Mouse (Mus musculus) Patski (cell line): Measurements from ENCODE around the gene Ywhae. TPM values are rescaled to one million over a fixed set of nuclear protein-coding genes. Genes with fewer than 3 reads are reported as not detected.

Experiments used
- ATAC-seq: fragments of 100-300 bp; one replicate; pipeline ENCODE4 v1.8.0; 2021
- CTCF ChIA-PET: fragments of 350-600 bp; sonication (Branson Sonifier 250); formaldehyde crosslinking; loops from one replicate; lab custom pipeline; 2022; ENCODE audit warnings: inconsistent platforms; lab: Charles Lee
- POLR2A ChIA-PET: fragments of 350-600 bp; sonication (Branson Sonifier 250); formaldehyde crosslinking; loops from one replicate; lab custom pipeline; 2022; ENCODE audit warnings: antibody characterized with exemption, inconsistent platforms; lab: Charles Lee
- DNase-seq: peaks from one replicate; pipeline ENCODE4 v3.0.0-alpha.2; 2011; ENCODE audit warnings: low read depth, low spot score
- H3K27me3 ChIP-seq: fragments of 371-371 bp; one replicate; pipeline ENCODE4 v1.5.1; 2021
- CTCF ChIP-seq: fragments of 100-300 bp; IDR thresholded peaks from one replicate; pipeline ENCODE4 v1.5.1; 2021
- in situ Hi-C: fragments of 300-500 bp; cut with MboI; formaldehyde crosslinking; loops from 3 replicates; pipeline ENCODE4 v1.11.1; 2018; ENCODE audit warnings: low pct_unique_long_range_greater_than_20kb, mixed read lengths
- polyA plus RNA-seq: library from polyadenylated mRNA; unstranded; gene quantifications from one replicate; pipeline ENCODE4 v1.2.3, GENCODE M21; 2021

Ywhae gene
- polyA plus RNA-seq, 1 experiment from 2014 or later: 860 TPM

GRCm38 (mm10) chr11:75811900-75812299 lies 79.2 kb downstream of the Ywhae start:
- POLR2A ChIA-PET: interaction anchor here (0.6 kb wide), 1 partner anchor 25 kb away, joined by 3 read pairs; no protein-coding TSS in a partner anchor
- no peak for TF ChIP-seq CTCF
- in situ Hi-C loops: no loop called here
- DNase-seq: no peak
- CTCF ChIA-PET: interaction anchor here (1.1 to 1.8 kb wide), 4 partner anchors 9 to 40 kb away, joined by 3 to 6 read pairs (median 4); no protein-coding TSS in a partner anchor
- H3K27me3 ChIP-seq: no peaks in the 10 kb centered on the region
- no peak for ATAC-seq

GRCm38 (mm10) chr11:75813085-75813484 lies 80.4 kb downstream of the Ywhae start:
- in situ Hi-C loops: no loop called here
- H3K27me3 ChIP-seq: no peaks in the 10 kb centered on the region
- TF ChIP-seq CTCF: no peak
- DNase-seq (no peak), ATAC-seq (peak; percentile 11)
- POLR2A ChIA-PET: no interaction called here
- CTCF ChIA-PET: interaction anchor here (1.3 kb wide), 1 partner anchor 9 kb away, joined by 5 read pairs; no protein-coding TSS in a partner anchor

Other genes with a start within 250 kb of the Ywhae start
- gene Prpf8, start 246.1 kb upstream of the Ywhae start, polyA plus RNA-seq: 132 TPM
- 1.4 TPM for gene Rilp, start 222.8 kb upstream of the Ywhae start, polyA plus RNA-seq
- 0.17 TPM for gene Scarf1, start 219.3 kb upstream of the Ywhae start, polyA plus RNA-seq
- 10.0 TPM for gene Slc43a2, start 201.2 kb upstream of the Ywhae start, polyA plus RNA-seq
- 141 TPM for gene Pitpna, start 144.8 kb upstream of the Ywhae start, polyA plus RNA-seq
- gene Inpp5k, start 101.9 kb upstream of the Ywhae start, polyA plus RNA-seq: 32.9 TPM
- gene Myo1c, start 82.4 kb upstream of the Ywhae start, polyA plus RNA-seq: 121 TPM
- 116 TPM for gene Crk, start 53.6 kb upstream of the Ywhae start, polyA plus RNA-seq
- gene Doc2b, start 63.2 kb downstream of the Ywhae start, polyA plus RNA-seq: 0.04 TPM
- gene Rph3al, start 205.6 kb downstream of the Ywhae start, polyA plus RNA-seq: 14.4 TPM